Mouse (Mus musculus) CH12.LX (cell line): ENCODE data around the gene Otub2. TPM values are rescaled to one million over a fixed set of nuclear protein-coding genes. Genes with fewer than 3 reads are reported as not detected.
A peak's percentile ranks its signal among the peaks of the same experiment; 100 is the strongest.

ENCODE experiments used
- DNase-seq: peaks from one replicate; pipeline ENCODE4 v3.0.0-alpha.2; 2013; ENCODE audit errors: extremely low read depth
- H3K27ac ChIP-seq: 2 replicates; pipeline ENCODE4 v1.5.1; 2012; ENCODE audit warnings: low read depth, mild to moderate bottlenecking, control low read depth, moderate library complexity; ENCODE audit not compliant: insufficient read depth
- H3K27me3 ChIP-seq: replicated peaks from 2 replicates; pipeline ENCODE3; 2012; ENCODE audit warnings: inconsistent platforms
- H3K36me3 ChIP-seq, 2 experiments: replicated peaks in 1 of 2; 2 replicates each; pipeline versions ENCODE3 to v1.6.1; 2012; ENCODE audit warnings: inconsistent platforms in 1 of 2, low read length in 1 of 2, mild to moderate bottlenecking in 1 of 2, mixed read lengths in 1 of 2, moderate library complexity in 1 of 2; ENCODE audit not compliant: control insufficient read depth in 1 of 2, insufficient read depth in 1 of 2
- H3K4me1 ChIP-seq, 2 experiments: 2 replicates each; pipeline ENCODE4 v1.6.1; 2012; ENCODE audit warnings: inconsistent platforms in 1 of 2, moderate library complexity in 1 of 2; ENCODE audit not compliant: insufficient read depth in 2 of 2, control insufficient read depth in 1 of 2
- H3K4me2 ChIP-seq: 2 replicates; pipeline ENCODE4 v1.6.1; 2012; ENCODE audit warnings: low read depth, mild to moderate bottlenecking, control low read depth; ENCODE audit not compliant: poor library complexity, insufficient read depth, severe bottlenecking
- H3K4me3 ChIP-seq, 3 experiments: fragments of 150-350 bp in 1 of 3; sonication (generic) in 1 of 3; replicated peaks in 1 of 3; 2 replicates each; pipeline versions ENCODE3 to v1.5.1; 2011 to 2012; ENCODE audit warnings: low read depth in 2 of 3, low read length in 2 of 3, mild to moderate bottlenecking in 2 of 3, moderate library complexity in 2 of 3, control low read depth in 1 of 3, improper control_type of control experiment in 1 of 3, inconsistent platforms in 1 of 3, mixed read lengths in 1 of 3; ENCODE audit not compliant: poor library complexity in 1 of 3
- H3K79me2 ChIP-seq: replicated peaks from 2 replicates; pipeline ENCODE4 v1.6.1; 2012; ENCODE audit warnings: mild to moderate bottlenecking, moderate library complexity; ENCODE audit not compliant: control insufficient read depth, poor library complexity, insufficient read depth, severe bottlenecking; ENCODE audit errors: extremely low read depth
- H3K9ac ChIP-seq: 2 replicates; pipeline ENCODE4 v1.6.1; 2012; ENCODE audit warnings: low read depth, mild to moderate bottlenecking, control low read depth, moderate library complexity; ENCODE audit not compliant: insufficient read depth
- H3K9me3 ChIP-seq: replicated peaks from 2 replicates; pipeline ENCODE3; 2012; ENCODE audit warnings: low read length, inconsistent platforms, mixed read lengths
- CHD1 ChIP-seq: IDR thresholded peaks from 2 replicates; pipeline ENCODE4 v1.6.1; 2012; ENCODE audit warnings: low read depth, low read length, improper control_type of control experiment, inconsistent platforms
- E2F4 ChIP-seq: IDR thresholded peaks from 2 replicates; pipeline ENCODE4 v1.6.1; 2011; ENCODE audit warnings: low read depth, low read length, improper control_type of control experiment; ENCODE audit not compliant: insufficient replicate concordance
- ELF1 ChIP-seq: IDR thresholded peaks from 2 replicates; pipeline ENCODE4 v1.6.1; 2014; ENCODE audit warnings: low read depth, mild to moderate bottlenecking, inconsistent platforms, low read length, improper control_type of control experiment
- EP300 ChIP-seq: IDR thresholded peaks from 2 replicates; pipeline ENCODE4 v1.6.1; 2011; ENCODE audit warnings: low read length, improper control_type of control experiment
- GABPA ChIP-seq: IDR thresholded peaks from 2 replicates; pipeline ENCODE4 v1.6.1; 2012; ENCODE audit warnings: low read depth, low read length, improper control_type of control experiment, inconsistent platforms; ENCODE audit not compliant: insufficient replicate concordance
- IRF4 ChIP-seq: IDR thresholded peaks from 2 replicates; pipeline ENCODE4 v1.6.1; 2014; ENCODE audit warnings: low read depth, mild to moderate bottlenecking, inconsistent platforms, low read length, improper control_type of control experiment
- JUND ChIP-seq: conservative IDR thresholded peaks from 2 replicates; pipeline ENCODE4 v1.6.1; 2011; ENCODE audit warnings: low read depth, low read length, improper control_type of control experiment
- MAFK ChIP-seq: IDR thresholded peaks from 2 replicates; pipeline ENCODE4 v1.6.1; 2011; ENCODE audit warnings: low read length, improper control_type of control experiment; ENCODE audit not compliant: insufficient replicate concordance
- MAX ChIP-seq: IDR thresholded peaks from 2 replicates; pipeline ENCODE4 v1.6.1; 2011; ENCODE audit warnings: low read length, improper control_type of control experiment
- MXI1 ChIP-seq: IDR thresholded peaks from 2 replicates; pipeline ENCODE4 v1.6.1; 2011; ENCODE audit warnings: mild to moderate bottlenecking, low read depth, low read length, improper control_type of control experiment
- MYC ChIP-seq: IDR thresholded peaks from 2 replicates; pipeline ENCODE4 v1.6.1; 2011; ENCODE audit warnings: low read depth, mild to moderate bottlenecking, improper control_type of control experiment, low read length
- NELFE ChIP-seq: IDR thresholded peaks from 2 replicates; pipeline ENCODE4 v1.6.1; 2011; ENCODE audit warnings: low read depth, low read length, improper control_type of control experiment
- NRF1 ChIP-seq: IDR thresholded peaks from 2 replicates; pipeline ENCODE4 v1.6.1; 2014; ENCODE audit warnings: low read depth, mild to moderate bottlenecking, inconsistent platforms, low read length, improper control_type of control experiment, moderate library complexity
- PAX5 ChIP-seq: IDR thresholded peaks from 2 replicates; pipeline ENCODE4 v1.6.1; 2012; ENCODE audit warnings: low read length, inconsistent platforms, mixed read lengths
- POLR2A ChIP-seq: IDR thresholded peaks from 2 replicates; pipeline ENCODE4 v1.6.1; 2011; ENCODE audit warnings: low read depth, mild to moderate bottlenecking, improper control_type of control experiment, low read length
- POLR2AphosphoS2 ChIP-seq: IDR thresholded peaks from 2 replicates; pipeline ENCODE4 v1.6.1; 2011; ENCODE audit warnings: low read depth, low read length, improper control_type of control experiment
- RAD21 ChIP-seq: IDR thresholded peaks from 2 replicates; pipeline ENCODE4 v1.6.1; 2011; ENCODE audit warnings: low read depth, mild to moderate bottlenecking, low read length, improper control_type of control experiment, moderate library complexity
- RCOR1 ChIP-seq: conservative IDR thresholded peaks from 2 replicates; pipeline ENCODE4 v1.6.1; 2012; ENCODE audit warnings: low read depth, mild to moderate bottlenecking, inconsistent platforms, low read length, improper control_type of control experiment
- SIN3A ChIP-seq: IDR thresholded peaks from 2 replicates; pipeline ENCODE4 v1.6.1; 2012; ENCODE audit warnings: low read length, improper control_type of control experiment, inconsistent platforms
- SMC3 ChIP-seq: IDR thresholded peaks from 2 replicates; pipeline ENCODE4 v1.6.1; 2011; ENCODE audit warnings: low read depth, low read length, improper control_type of control experiment
- TBP ChIP-seq: conservative IDR thresholded peaks from 2 replicates; pipeline ENCODE4 v1.6.1; 2011; ENCODE audit warnings: low read depth, low read length, improper control_type of control experiment
- TCF12 ChIP-seq: IDR thresholded peaks from 2 replicates; pipeline ENCODE4 v1.6.1; 2014; ENCODE audit warnings: low read depth, mild to moderate bottlenecking, inconsistent platforms, low read length, improper control_type of control experiment
- UBTF ChIP-seq: IDR thresholded peaks from 2 replicates; pipeline ENCODE4 v1.6.1; 2012; ENCODE audit warnings: low read depth, mild to moderate bottlenecking, inconsistent platforms, low read length, improper control_type of control experiment, moderate library complexity
- USF1 ChIP-seq: IDR thresholded peaks from 2 replicates; pipeline ENCODE4 v1.6.1; 2014; ENCODE audit warnings: low read depth, mild to moderate bottlenecking, inconsistent platforms, low read length, improper control_type of control experiment
- ZC3H11A ChIP-seq: IDR thresholded peaks from 2 replicates; pipeline ENCODE4 v1.6.1; 2012; ENCODE audit warnings: low read depth, mild to moderate bottlenecking, inconsistent platforms, low read length, improper control_type of control experiment
- ZMIZ1 ChIP-seq: IDR thresholded peaks from 2 replicates; pipeline ENCODE4 v1.6.1; 2012; ENCODE audit warnings: low read depth, mild to moderate bottlenecking, inconsistent platforms, low read length, improper control_type of control experiment
- ZNF384 ChIP-seq: IDR thresholded peaks from 2 replicates; pipeline ENCODE4 v1.6.1; 2012; ENCODE audit warnings: low read depth, low read length, improper control_type of control experiment, inconsistent platforms
- dilution Hi-C: fragments of 300-500 bp; cut with MboI; formaldehyde crosslinking; loops from 2 replicates; pipeline ENCODE4 v1.14.3; 2020; ENCODE audit warnings: low sequenced_read_pairs; ENCODE audit not compliant: extremely low pct_unique_long_range_greater_than_20kb, extremely low pct_ligation_motif_present
- in situ Hi-C: fragments of 300-500 bp; cut with MboI; formaldehyde crosslinking; loops from 3 replicates; pipeline ENCODE4 v1.14.3; 2019; ENCODE audit warnings: low sequenced_read_pairs, low pct_ligation_motif_present, low pct_unique_long_range_greater_than_20kb, mixed read lengths
- polyA plus RNA-seq: library from polyadenylated mRNA; unstranded; fragments of >175 nt; gene quantifications from 2 replicates; pipeline ENCODE4 v1.2.1, GENCODE M21; 2012; ENCODE audit warnings: low read depth; ENCODE audit not compliant: insufficient read length
- total RNA-seq, 2 experiments: library from RNA; depleted of rRNA; stranded (reverse); fragments of 300-350 nt in 1 of 2; fragments of >200 nt in 1 of 2; gene quantifications; 2 replicates each; pipeline ENCODE4 v1.2.3; 2012 to 2014

Otub2 gene
- total and polyA plus RNA-seq, 3 experiments = 3.0 to 11.5 (median 7.6) TPM

GRCm38 (mm10) chr12:103368777-103369176 lies 19.7 kb upstream of the Otub2 start:
- dilution Hi-C loops = no loop called here
- Histone ChIP-seq H3K79me2 (no peaks in the 10 kb centered on the region), H3K27ac (no peak overlapping the region), H3K27me3 (peaks cover 32% of the 10 kb centered on the region), H3K4me2 (no peak overlapping the region), H3K4me3 (no peak overlapping the region), H3K9me3 (no peaks in the 10 kb centered on the region), H3K9ac (no peak overlapping the region), H3K4me1 (peaks cover 0 to 1% of the 10 kb centered on the region in 2 experiments; a peak in 2 of 4 replicates), H3K36me3 (no peaks in the 10 kb centered on the region)
- no peak for TF ChIP-seq IRF4
- no peak for TF ChIP-seq JUND
- no peak for TF ChIP-seq UBTF
- TF ChIP-seq SMC3 = no peak
- TF ChIP-seq GABPA = no peak
- TF ChIP-seq MAX = no peak
- no peak for TF ChIP-seq POLR2A
- no peak for TF ChIP-seq ZMIZ1
- TF ChIP-seq NRF1 = no peak
- no peak for TF ChIP-seq NELFE
- in situ Hi-C loops = loop anchor here (5.0 kb wide), 1 partner anchor 226 kb away; no protein-coding TSS in a partner anchor
- no peak for DNase-seq

DNA sequence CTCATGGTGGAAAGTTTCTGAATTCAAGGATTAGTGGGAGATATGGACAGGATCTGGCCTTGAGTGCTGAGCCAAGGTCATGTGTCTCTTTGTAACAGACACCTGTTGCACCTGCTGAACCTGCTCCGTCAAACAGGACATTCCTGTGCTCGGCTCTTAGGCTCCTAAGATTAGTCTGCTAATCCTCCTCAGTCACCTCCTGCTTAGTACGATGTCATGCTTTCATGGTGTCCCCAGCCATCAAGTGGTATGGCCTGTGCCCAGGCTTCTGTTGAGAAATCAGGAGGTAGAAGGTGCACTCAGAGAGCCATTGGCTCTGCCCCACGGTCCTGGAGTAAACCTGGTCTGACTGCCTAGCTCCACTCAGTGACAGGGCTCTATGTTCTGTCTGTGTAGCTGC lies 17.6 kb upstream of the Otub2 start:
- dilution Hi-C loops = no loop called here
- no peaks in the 10 kb centered on the region for H3K36me3 ChIP-seq
- no peaks in the 10 kb centered on the region for H3K9me3 ChIP-seq
- no peaks in the 10 kb centered on the region for H3K79me2 ChIP-seq
- no peak overlapping the region for H3K4me2 ChIP-seq
- DNase-seq = no peak
- TF ChIP-seq ZMIZ1 (no peak), SIN3A (no peak), NELFE (no peak), RCOR1 (no peak), PAX5 (no peak), RAD21 (no peak), UBTF (no peak)
- TF ChIP-seq, all 38 proteins: peak for 0
- Histone ChIP-seq H3K9ac (no peak overlapping the region), H3K27me3 (peaks cover 39% of the 10 kb centered on the region), H3K4me3 (no peak overlapping the region), H3K4me1 (no peaks in the 10 kb centered on the region), H3K27ac (no peak overlapping the region)
- in situ Hi-C loops = no loop called here

DNA sequence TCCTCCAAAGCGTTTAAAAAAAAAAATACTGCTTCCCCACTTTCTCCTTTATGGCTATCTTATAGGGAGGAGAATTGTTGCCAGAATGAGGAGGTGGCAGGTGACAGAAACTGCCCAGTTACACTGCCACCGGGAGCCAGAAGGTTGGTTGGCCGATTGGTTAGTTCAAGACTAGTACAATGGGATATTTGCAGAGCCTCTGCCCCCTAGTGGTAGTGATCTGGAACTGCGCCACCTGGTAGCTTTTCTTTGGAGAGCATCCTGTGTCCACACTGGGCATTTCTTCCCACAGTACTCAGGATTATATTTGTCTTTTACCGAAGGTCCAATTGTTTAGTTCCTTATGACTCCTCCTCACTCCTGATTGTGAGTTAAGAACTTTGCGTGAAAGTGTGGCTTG lies 16.8 kb upstream of the Otub2 start:
- H3K9ac ChIP-seq = no peak overlapping the region
- no peaks in the 10 kb centered on the region for H3K79me2 ChIP-seq
- H3K9me3 ChIP-seq = no peaks in the 10 kb centered on the region
- in situ Hi-C loops = no loop called here
- H3K27ac ChIP-seq = no peak overlapping the region
- H3K4me2 ChIP-seq = no peak overlapping the region
- H3K27me3 ChIP-seq = peaks cover 45% of the 10 kb centered on the region
- dilution Hi-C loops = no loop called here
- DNase-seq = peak; percentile 64
- H3K4me1 ChIP-seq = no peaks in the 10 kb centered on the region
- no peak overlapping the region for H3K4me3 ChIP-seq
- H3K36me3 ChIP-seq = no peaks in the 10 kb centered on the region
- TF ChIP-seq MYC (no peak), MXI1 (no peak), TBP (no peak), MAFK (no peak), ZC3H11A (no peak), TCF12 (no peak), POLR2AphosphoS2 (no peak), EP300 (no peak), ZNF384 (no peak), UBTF (no peak), E2F4 (no peak), GABPA (no peak), ELF1 (no peak), SMC3 (peak; percentile 61), NRF1 (peak; percentile 14; the same call in 1 of the 2 replicates), CHD1 (no peak), IRF4 (peak; percentile 36; the same call in 1 of the 2 replicates), MAX (no peak), USF1 (no peak), RCOR1 (no peak)
